Mouse (Mus musculus): Measurements from ENCODE around the gene Phf13.
A peak's percentile ranks its signal among the peaks of the same experiment; 100 is the strongest.

DNA sequence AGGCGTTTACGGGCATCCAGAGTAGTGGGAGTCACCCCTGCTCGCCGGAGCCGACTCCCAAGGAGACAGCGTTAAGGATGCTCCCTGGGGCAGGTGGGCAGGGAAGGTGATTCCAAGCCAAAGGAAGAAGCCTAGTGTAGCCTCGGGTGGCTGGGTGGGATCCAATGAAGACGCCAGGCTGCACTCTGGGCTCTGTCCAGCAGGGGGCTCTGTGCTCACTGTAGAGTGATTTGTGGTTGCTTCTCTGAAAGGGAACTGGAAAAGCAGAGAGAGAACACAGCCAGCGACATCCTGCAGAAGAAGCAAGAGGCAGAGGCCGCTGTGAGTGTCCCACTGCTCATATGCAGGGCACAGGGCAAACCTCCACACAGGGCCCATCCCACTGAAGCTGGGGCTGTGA lies 18.3 kb downstream of the Phf13 start:
- TF ChIP-seq POLR2A (IDR thresholded peaks at IDR 0.05; ENCODE audit: insufficient read depth, low read depth, low read length) (no peak), CTCF (IDR thresholded peaks at IDR 0.05; ENCODE audit: insufficient read depth, low read depth, low read length) (peak; percentile 77)
